Mouse (Mus musculus) stomach, embryonic 15.5 days (tissue): Measurements from ENCODE around the gene A630076J17Rik. TPM values are rescaled to one million over a fixed set of nuclear protein-coding genes. Genes with fewer than 3 reads are reported as not detected.

ENCODE experiments used
- ATAC-seq: fragments of 200-750 bp; cut with Nextera tagmentation; 2 replicates; pipeline ENCODE4 v1.8.0; 2017; ENCODE audit warnings: low read depth, moderate number of reproducible peaks, moderate TSS enrichment; ENCODE audit not compliant: insufficient read depth, low FRiP score
- H3K27ac ChIP-seq: fragments of 300-500 bp; sonication (generic); 2 replicates; pipeline ENCODE4 v1.5.1; 2015; ENCODE audit warnings: mild to moderate bottlenecking, inconsistent platforms
- H3K27me3 ChIP-seq: fragments of 300-500 bp; sonication (generic); replicated peaks from 2 replicates; pipeline ENCODE4 v1.6.1; 2015; ENCODE audit warnings: inconsistent platforms
- H3K36me3 ChIP-seq: fragments of 300-500 bp; sonication (generic); 2 replicates; pipeline ENCODE4 v1.6.1; 2015; ENCODE audit warnings: inconsistent platforms
- H3K4me1 ChIP-seq: fragments of 300-500 bp; sonication (generic); 2 replicates; pipeline ENCODE4 v1.6.1; 2015; ENCODE audit warnings: inconsistent platforms
- H3K4me2 ChIP-seq: fragments of 300-500 bp; sonication (generic); 2 replicates; pipeline ENCODE4 v1.6.1; 2015; ENCODE audit warnings: mild to moderate bottlenecking, inconsistent platforms
- H3K4me3 ChIP-seq: fragments of 300-500 bp; sonication (generic); replicated peaks from 2 replicates; pipeline ENCODE4 v1.5.1; 2015; ENCODE audit warnings: inconsistent platforms
- H3K9ac ChIP-seq: fragments of 300-500 bp; sonication (generic); 2 replicates; pipeline ENCODE4 v1.6.1; 2015; ENCODE audit warnings: inconsistent platforms
- H3K9me3 ChIP-seq: fragments of 300-500 bp; sonication (generic); 2 replicates; pipeline ENCODE4 v1.6.1; 2016; ENCODE audit warnings: inconsistent platforms
- WGBS: fragments of 180-500 bp; shearing (Covaris S2); methylation state at CpG from one replicate; pipeline ENCODE4 v1.1.7; 2015; 5-methylcytosine and 5-hydroxymethylcytosine counted together
- polyA plus RNA-seq: library from polyadenylated mRNA; unstranded; fragments of >200 nt; fragmentation: Nextera tagmentation; extraction: Ambion mirVana; gene quantifications from 2 replicates; pipeline ENCODE4 v1.2.1, GENCODE M21; 2015

A630076J17Rik gene
- polyA plus RNA-seq, 1 experiment from 2014 or later: 0.64 TPM

DNA sequence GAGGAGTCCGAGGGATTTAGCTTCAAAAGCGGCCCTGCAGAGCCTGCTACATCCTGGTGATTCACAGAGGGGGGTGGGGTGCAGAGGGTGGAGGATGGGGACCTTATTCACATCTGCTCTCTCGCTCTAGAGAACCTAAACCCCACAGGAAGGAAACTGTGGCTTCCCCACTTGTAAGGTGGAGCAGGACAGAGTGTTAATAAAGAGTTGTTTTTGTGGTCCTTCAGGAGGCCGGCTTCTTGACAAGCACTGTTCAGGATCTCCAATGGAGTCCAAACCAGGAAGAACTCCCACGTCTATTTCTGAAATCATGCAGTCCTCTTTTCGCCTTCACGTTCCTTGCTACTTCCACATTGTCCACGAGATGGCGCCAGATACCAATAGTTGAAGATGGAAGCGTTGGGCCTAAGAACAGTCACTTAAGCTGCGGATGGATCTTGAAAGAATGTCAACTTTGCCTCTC, 3.0 kb downstream of the A630076J17Rik start:
- Histone ChIP-seq H3K9ac (no peak overlapping the region), H3K4me1 (peaks cover 5% of the 10 kb centered on the region; the same call in 1 of the 2 replicates), H3K27ac (no peak overlapping the region), H3K27me3 (no peaks in the 10 kb centered on the region), H3K4me3 (no peak overlapping the region), H3K36me3 (no peaks in the 10 kb centered on the region), H3K4me2 (peak overlapping the region; percentile 36; the same call in 1 of the 2 replicates), H3K9me3 (no peaks in the 10 kb centered on the region)
- 7% methylated on average over 11 of the region's 11 CpGs for WGBS
- no peak for ATAC-seq

GRCm38 (mm10) chr3:107233945-107234344, 3.5 kb downstream of the A630076J17Rik start:
- Histone ChIP-seq H3K9me3 (no peaks in the 10 kb centered on the region), H3K4me2 (no peak overlapping the region), H3K9ac (no peak overlapping the region), H3K4me1 (peaks cover 5% of the 10 kb centered on the region; the same call in 1 of the 2 replicates), H3K36me3 (no peaks in the 10 kb centered on the region), H3K27me3 (no peaks in the 10 kb centered on the region), H3K4me3 (no peak overlapping the region), H3K27ac (no peak overlapping the region)
- 36% methylated on average over 2 of the region's 2 CpGs for WGBS
- ATAC-seq: no peak

GRCm38 (mm10) chr3:107238051-107238450, 7.6 kb downstream of the A630076J17Rik start:
- ATAC-seq: no peak
- no peak overlapping the region for H3K9ac ChIP-seq
- no peaks in the 10 kb centered on the region for H3K36me3 ChIP-seq
- H3K4me1 ChIP-seq: no peaks in the 10 kb centered on the region
- no peaks in the 10 kb centered on the region for H3K27me3 ChIP-seq
- no peak overlapping the region for H3K4me3 ChIP-seq
- no peak overlapping the region for H3K27ac ChIP-seq
- H3K9me3 ChIP-seq: no peaks in the 10 kb centered on the region
- 40% methylated on average over 2 of the region's 2 CpGs for WGBS
- no peak overlapping the region for H3K4me2 ChIP-seq

- no peak for ATAC-seq
- no peaks in the 10 kb centered on the region for H3K9me3 ChIP-seq
- H3K4me2 ChIP-seq: no peak overlapping the region
- no peaks in the 10 kb centered on the region for H3K36me3 ChIP-seq
- H3K4me1 ChIP-seq: no peaks in the 10 kb centered on the region
- no peak overlapping the region for H3K9ac ChIP-seq
- 73% methylated on average over 8 of the region's 8 CpGs for WGBS
- H3K27ac ChIP-seq: no peak overlapping the region
- H3K27me3 ChIP-seq: no peaks in the 10 kb centered on the region
- H3K4me3 ChIP-seq: no peak overlapping the region
Observed at GRCm38 (mm10) chr3:107238471-107238980, 8.1 kb downstream of the A630076J17Rik start.

- no peak for ATAC-seq
- WGBS: 85% methylated on average over 9 of the region's 9 CpGs
- H3K36me3 ChIP-seq: no peaks in the 10 kb centered on the region
- H3K9me3 ChIP-seq: no peaks in the 10 kb centered on the region
- H3K4me2 ChIP-seq: no peak within 1 kb of the TSS
- H3K4me1 ChIP-seq: no peaks in the 10 kb centered on the region
- no peaks in the 10 kb centered on the region for H3K27me3 ChIP-seq
- H3K4me3 ChIP-seq: no peak within 1 kb of the TSS
- H3K9ac ChIP-seq: no peak within 1 kb of the TSS
- H3K27ac ChIP-seq: no peak within 1 kb of the TSS
Observed at GRCm38 (mm10) chr3:107239607-107240006, 9.2 kb downstream of the A630076J17Rik start, which contains the start of gene Prok1. Prok1 (minus strand) TSS chr3:107239707.

- Histone ChIP-seq H3K4me3 (no peak overlapping the region), H3K4me2 (no peak overlapping the region), H3K9me3 (no peaks in the 10 kb centered on the region), H3K27me3 (no peaks in the 10 kb centered on the region), H3K36me3 (no peaks in the 10 kb centered on the region), H3K27ac (no peak overlapping the region), H3K4me1 (no peaks in the 10 kb centered on the region), H3K9ac (no peak overlapping the region)
- WGBS: 56% methylated on average over 14 of the region's 14 CpGs
- ATAC-seq: no peak
Observed at GRCm38 (mm10) chr3:107241389-107242094, 11.1 kb downstream of the A630076J17Rik start.

- H3K27ac ChIP-seq: no peak overlapping the region
- no peak for ATAC-seq
- H3K9ac ChIP-seq: no peak overlapping the region
- WGBS: 81% methylated on average over 6 of the region's 6 CpGs
- H3K9me3 ChIP-seq: no peaks in the 10 kb centered on the region
- no peak overlapping the region for H3K4me2 ChIP-seq
- no peaks in the 10 kb centered on the region for H3K4me1 ChIP-seq
- no peak overlapping the region for H3K4me3 ChIP-seq
- no peaks in the 10 kb centered on the region for H3K27me3 ChIP-seq
- no peaks in the 10 kb centered on the region for H3K36me3 ChIP-seq
Observed at GRCm38 (mm10) chr3:107246876-107247275, 16.5 kb downstream of the A630076J17Rik start.

- 63% methylated on average over 3 of the region's 3 CpGs for WGBS
- H3K4me1 ChIP-seq: no peaks in the 10 kb centered on the region
- H3K9me3 ChIP-seq: no peaks in the 10 kb centered on the region
- no peak overlapping the region for H3K4me2 ChIP-seq
- H3K9ac ChIP-seq: no peak overlapping the region
- no peak overlapping the region for H3K4me3 ChIP-seq
- no peak overlapping the region for H3K27ac ChIP-seq
- ATAC-seq: no peak
- no peaks in the 10 kb centered on the region for H3K36me3 ChIP-seq
- no peaks in the 10 kb centered on the region for H3K27me3 ChIP-seq
Observed at GRCm38 (mm10) chr3:107249042-107249441, 18.6 kb downstream of the A630076J17Rik start.

DNA sequence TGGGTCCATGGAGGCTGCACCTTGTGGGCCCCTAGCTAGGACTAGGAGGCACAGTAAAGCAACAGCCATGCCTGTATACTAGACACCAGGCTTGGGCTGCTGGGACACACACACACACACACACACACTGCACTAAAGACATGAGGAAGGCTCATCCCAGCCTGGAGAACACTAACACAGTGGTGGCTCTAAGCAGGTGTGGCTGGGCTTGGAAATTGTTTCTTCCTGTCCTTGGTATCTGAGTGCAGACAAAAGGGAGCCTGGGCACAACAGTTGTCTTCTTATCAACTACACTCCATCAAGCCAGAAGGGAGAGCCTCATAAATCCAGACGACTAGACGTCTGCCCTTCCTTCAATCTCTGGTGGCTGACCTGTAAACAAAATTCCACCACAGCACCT, 19.9 kb downstream of the A630076J17Rik start:
- 20% methylated on average over 2 of the region's 2 CpGs for WGBS
- no peak for ATAC-seq

DNA sequence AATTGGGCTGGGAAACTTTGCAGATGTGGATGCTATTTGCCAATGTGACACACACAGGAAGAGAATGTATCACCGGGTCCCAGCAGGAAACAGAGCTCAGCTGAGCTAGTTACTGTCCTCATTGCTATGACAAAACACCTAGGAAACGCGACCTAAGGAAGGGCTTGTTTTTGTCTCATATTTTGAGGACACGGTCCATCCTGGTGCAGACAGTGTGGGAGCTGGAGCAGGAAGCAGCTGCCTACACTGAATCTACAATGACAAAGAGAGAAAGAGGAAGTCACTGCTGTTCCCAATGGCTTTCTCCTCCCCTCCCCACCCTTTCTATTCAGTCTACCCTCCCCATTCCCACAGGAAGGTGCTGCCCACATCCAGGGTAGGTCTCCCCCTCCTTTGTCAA, 21.6 kb downstream of the A630076J17Rik start:
- H3K27ac ChIP-seq: no peak overlapping the region
- H3K36me3 ChIP-seq: no peaks in the 10 kb centered on the region
- H3K4me3 ChIP-seq: no peak overlapping the region
- no peak for ATAC-seq
- H3K4me1 ChIP-seq: no peaks in the 10 kb centered on the region
- no peaks in the 10 kb centered on the region for H3K9me3 ChIP-seq
- 55% methylated on average over 4 of the region's 4 CpGs for WGBS
- no peaks in the 10 kb centered on the region for H3K27me3 ChIP-seq
- H3K4me2 ChIP-seq: no peak overlapping the region
- H3K9ac ChIP-seq: no peak overlapping the region

More for the DNA sequence above, 19.9 kb downstream of the A630076J17Rik start:
- H3K36me3 ChIP-seq: no peaks in the 10 kb centered on the region
- no peaks in the 10 kb centered on the region for H3K9me3 ChIP-seq
- H3K9ac ChIP-seq: no peak overlapping the region
- no peak overlapping the region for H3K4me2 ChIP-seq
- no peaks in the 10 kb centered on the region for H3K27me3 ChIP-seq
- no peak overlapping the region for H3K27ac ChIP-seq
- H3K4me1 ChIP-seq: no peaks in the 10 kb centered on the region
- H3K4me3 ChIP-seq: no peak overlapping the region

- Histone ChIP-seq H3K36me3 (no peaks in the 10 kb centered on the region), H3K9ac (no peak overlapping the region), H3K4me2 (no peak overlapping the region), H3K9me3 (no peaks in the 10 kb centered on the region), H3K4me3 (no peak overlapping the region), H3K4me1 (no peaks in the 10 kb centered on the region), H3K27ac (no peak overlapping the region), H3K27me3 (no peaks in the 10 kb centered on the region)
- no peak for ATAC-seq
- WGBS: 55% methylated on average over 5 of the region's 5 CpGs
Observed at GRCm38 (mm10) chr3:107253925-107254324, 23.5 kb downstream of the A630076J17Rik start.

DNA sequence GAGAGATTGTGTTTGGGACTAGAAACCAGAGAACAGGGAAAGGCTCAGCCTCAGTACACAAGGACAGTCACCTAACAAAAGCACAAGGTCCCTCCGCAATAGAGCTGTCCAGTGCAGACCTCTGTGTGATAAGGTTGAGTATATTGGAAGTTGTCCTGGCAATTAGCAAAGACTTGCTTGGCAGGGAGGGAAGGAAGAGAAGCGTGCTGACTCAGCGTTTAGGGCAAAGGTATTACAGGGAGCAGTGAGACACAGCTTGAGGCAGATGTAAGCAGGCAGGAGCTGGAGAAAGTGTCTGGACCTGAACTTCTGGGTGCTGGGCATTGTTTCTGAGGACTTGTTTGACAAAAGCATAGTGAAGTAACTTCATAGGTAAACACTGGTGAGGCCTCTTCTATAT, 25.6 kb downstream of the A630076J17Rik start:
- H3K4me3 ChIP-seq: no peak overlapping the region
- H3K9ac ChIP-seq: no peak overlapping the region
- no peaks in the 10 kb centered on the region for H3K36me3 ChIP-seq
- no peak for ATAC-seq
- WGBS: 70% methylated on average over 3 of the region's 3 CpGs
- H3K4me1 ChIP-seq: no peaks in the 10 kb centered on the region
- no peak overlapping the region for H3K27ac ChIP-seq
- H3K4me2 ChIP-seq: no peak overlapping the region
- no peaks in the 10 kb centered on the region for H3K9me3 ChIP-seq
- H3K27me3 ChIP-seq: no peaks in the 10 kb centered on the region
